Mouse (Mus musculus) ES-Bruce4 (cell line): Measurements from ENCODE around the gene Trmt10a. TPM values are rescaled to one million over a fixed set of nuclear protein-coding genes. Genes with fewer than 3 reads are reported as not detected.

Experiments used
- H3K27ac ChIP-seq: 2 replicates; pipeline ENCODE4 v1.5.1; 2012; ENCODE audit warnings: low read length, inconsistent platforms; ENCODE audit not compliant: insufficient read depth
- H3K27me3 ChIP-seq: 2 replicates; pipeline ENCODE4 v1.6.1; 2012; ENCODE audit warnings: mild to moderate bottlenecking, low read length, inconsistent platforms; ENCODE audit not compliant: control insufficient read depth, poor library complexity, insufficient read depth, severe bottlenecking
- H3K36me3 ChIP-seq: 2 replicates; pipeline ENCODE4 v1.6.1; 2012; ENCODE audit warnings: inconsistent platforms, mild to moderate bottlenecking, low read length, moderate library complexity; ENCODE audit not compliant: control insufficient read depth, poor library complexity, insufficient read depth, severe bottlenecking
- H3K4me1 ChIP-seq: one replicate; pipeline ENCODE4 v1.8.1; 2011; ENCODE audit warnings: low read length; ENCODE audit not compliant: control insufficient read depth, insufficient read depth
- H3K4me3 ChIP-seq: 2 replicates; pipeline ENCODE4 v1.5.1; 2011; ENCODE audit warnings: low read depth, mild to moderate bottlenecking, low read length
- H3K9ac ChIP-seq: 2 replicates; pipeline ENCODE4 v1.6.1; 2012; ENCODE audit warnings: low read depth, mild to moderate bottlenecking, inconsistent platforms; ENCODE audit not compliant: poor library complexity, severe bottlenecking
- H3K9me3 ChIP-seq: replicated peaks from 2 replicates; pipeline ENCODE4 v1.6.1; 2012; ENCODE audit warnings: mild to moderate bottlenecking, low read length, inconsistent platforms; ENCODE audit not compliant: control insufficient read depth, poor library complexity, insufficient read depth, severe bottlenecking
- CTCF ChIP-seq: IDR thresholded peaks from one replicate; pipeline ENCODE4 v1.8.1; 2011; ENCODE audit warnings: low read depth, low read length
- EP300 ChIP-seq: IDR thresholded peaks from 2 replicates; pipeline ENCODE4 v1.6.1; 2011; ENCODE audit warnings: low read depth, low read length; ENCODE audit not compliant: insufficient read depth
- POLR2A ChIP-seq: IDR thresholded peaks from one replicate; pipeline ENCODE4 v1.8.1; 2011; ENCODE audit warnings: low read length; ENCODE audit not compliant: insufficient read depth
- polyA plus RNA-seq: library from polyadenylated mRNA; stranded (reverse); fragments of >200 nt; gene quantifications from 2 replicates; pipeline ENCODE4 v1.2.4, GENCODE M21; 2011; ENCODE audit warnings: low read depth; ENCODE audit not compliant: missing spikeins, insufficient read depth, insufficient read length

The Trmt10a gene
- polyA plus RNA-seq, 1 experiment = 27.6 TPM

DNA sequence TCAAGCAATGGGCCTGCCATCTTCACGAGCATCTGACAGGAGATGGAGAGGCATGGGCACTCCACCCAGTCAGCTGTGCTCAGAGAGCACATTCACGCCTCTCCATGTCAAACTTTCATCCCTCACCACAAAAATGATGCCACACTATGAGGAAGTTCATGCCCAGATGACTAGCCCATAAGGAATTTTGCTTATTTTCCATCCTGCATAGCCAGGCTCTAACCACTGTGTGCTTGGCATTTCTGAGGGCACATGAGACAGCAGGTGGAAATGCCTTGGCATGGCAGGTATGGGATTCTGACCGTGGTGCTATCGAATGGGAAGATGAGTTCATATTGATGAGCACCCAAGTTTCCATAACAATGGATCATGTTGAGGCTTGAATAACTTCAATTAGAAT, 39.6 kb upstream of the Trmt10a start:
- no peak for TF ChIP-seq CTCF
- no peak for TF ChIP-seq POLR2A
- TF ChIP-seq EP300 = no peak
- Histone ChIP-seq H3K4me3 (no peak overlapping the region), H3K9me3 (no peaks in the 10 kb centered on the region), H3K27ac (no peak overlapping the region), H3K4me1 (no peaks in the 10 kb centered on the region), H3K9ac (no peak overlapping the region), H3K36me3 (no peaks in the 10 kb centered on the region), H3K27me3 (no peaks in the 10 kb centered on the region)

DNA sequence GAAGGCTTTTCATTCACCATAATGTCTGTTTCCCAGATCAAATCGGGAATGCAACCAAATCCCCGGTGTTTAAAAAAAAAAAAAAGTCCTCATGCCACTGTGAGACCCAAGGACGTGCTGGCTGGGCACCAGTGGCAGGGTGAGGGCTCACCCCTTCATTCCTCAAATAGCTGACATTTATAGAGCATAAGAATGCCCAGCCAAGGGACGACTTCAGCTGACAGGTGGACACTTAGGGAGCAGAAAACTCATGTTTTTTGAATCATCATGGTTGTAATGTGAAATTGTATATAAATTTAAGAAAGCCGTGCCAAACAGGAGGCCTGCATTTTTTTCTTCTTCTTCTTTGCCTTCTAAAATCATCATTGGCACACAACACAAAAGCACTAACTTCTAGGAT, 38.2 kb upstream of the Trmt10a start:
- Histone ChIP-seq H3K4me3 (no peak overlapping the region), H3K9me3 (no peaks in the 10 kb centered on the region), H3K36me3 (no peaks in the 10 kb centered on the region), H3K9ac (no peak overlapping the region), H3K27ac (no peak overlapping the region), H3K4me1 (no peaks in the 10 kb centered on the region), H3K27me3 (no peaks in the 10 kb centered on the region)
- TF ChIP-seq EP300 = no peak
- no peak for TF ChIP-seq CTCF
- no peak for TF ChIP-seq POLR2A

DNA sequence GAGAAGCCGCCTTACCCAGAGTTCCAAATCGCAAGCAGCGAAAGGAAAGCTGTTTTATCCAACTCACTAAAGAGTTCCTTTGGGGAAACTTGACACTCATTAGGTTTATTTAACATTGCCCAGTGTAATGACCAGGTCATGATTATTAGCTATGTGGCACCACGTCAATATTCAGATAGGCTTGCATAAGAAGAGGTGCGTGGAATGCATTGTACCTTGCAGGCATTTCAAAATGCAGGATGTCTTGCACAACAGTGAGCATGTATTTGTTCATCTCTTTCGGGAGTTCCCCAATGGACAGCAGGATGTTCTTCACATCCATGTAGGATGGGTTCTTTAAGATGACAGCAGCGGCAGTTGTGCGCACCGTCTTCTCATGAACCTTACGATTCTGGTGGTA, 36.4 kb upstream of the Trmt10a start:
- Histone ChIP-seq H3K9ac (no peak overlapping the region), H3K4me1 (no peaks in the 10 kb centered on the region), H3K4me3 (no peak overlapping the region), H3K27me3 (no peaks in the 10 kb centered on the region), H3K27ac (no peak overlapping the region), H3K36me3 (no peaks in the 10 kb centered on the region), H3K9me3 (no peaks in the 10 kb centered on the region)
- no peak for TF ChIP-seq CTCF
- no peak for TF ChIP-seq EP300
- no peak for TF ChIP-seq POLR2A

DNA sequence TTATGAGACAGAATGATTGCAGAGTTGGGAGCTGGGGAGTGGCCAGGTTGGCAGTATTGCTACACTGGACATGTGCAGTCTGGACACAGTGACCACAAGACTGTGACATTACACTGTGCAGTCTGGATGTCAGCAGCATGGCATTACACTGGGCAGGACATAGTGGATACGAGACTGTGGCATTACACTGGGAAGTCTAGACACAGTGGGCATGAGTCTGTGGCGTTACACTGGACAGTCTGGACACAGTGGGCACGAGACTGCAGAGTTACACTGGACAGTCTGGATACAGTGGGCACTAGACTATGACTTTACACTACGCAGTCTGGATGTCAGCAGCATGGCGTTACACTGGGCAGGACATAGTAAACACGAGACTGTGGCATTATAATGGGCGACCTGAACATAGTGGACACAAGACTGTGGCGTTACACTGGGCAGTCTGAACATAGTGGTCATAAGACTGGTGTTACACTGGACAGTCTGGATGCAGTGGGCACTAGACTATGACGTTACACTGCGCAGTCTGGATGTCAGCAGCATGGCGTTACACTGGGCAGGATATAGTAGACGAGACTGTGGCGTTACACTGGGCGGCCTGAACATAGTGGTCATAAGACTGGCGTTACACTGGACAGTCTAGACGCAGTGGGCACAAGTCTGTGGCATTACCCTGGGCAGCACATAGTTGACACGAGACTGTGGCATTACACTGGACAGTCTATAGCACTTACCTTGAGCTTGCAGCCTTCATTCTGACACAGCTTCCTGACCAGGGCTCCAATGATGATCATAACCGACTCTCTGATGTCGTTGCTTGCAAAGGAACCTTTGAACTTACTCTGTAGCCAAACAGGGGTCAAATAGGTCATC, 32.1 kb upstream of the Trmt10a start:
- Histone ChIP-seq H3K9ac (no peak overlapping the region), H3K36me3 (no peaks in the 10 kb centered on the region), H3K4me1 (no peaks in the 10 kb centered on the region), H3K4me3 (no peak overlapping the region), H3K27ac (no peak overlapping the region), H3K27me3 (no peaks in the 10 kb centered on the region), H3K9me3 (no peaks in the 10 kb centered on the region)
- TF ChIP-seq EP300 (no peak), CTCF (no peak), POLR2A (no peak)

DNA sequence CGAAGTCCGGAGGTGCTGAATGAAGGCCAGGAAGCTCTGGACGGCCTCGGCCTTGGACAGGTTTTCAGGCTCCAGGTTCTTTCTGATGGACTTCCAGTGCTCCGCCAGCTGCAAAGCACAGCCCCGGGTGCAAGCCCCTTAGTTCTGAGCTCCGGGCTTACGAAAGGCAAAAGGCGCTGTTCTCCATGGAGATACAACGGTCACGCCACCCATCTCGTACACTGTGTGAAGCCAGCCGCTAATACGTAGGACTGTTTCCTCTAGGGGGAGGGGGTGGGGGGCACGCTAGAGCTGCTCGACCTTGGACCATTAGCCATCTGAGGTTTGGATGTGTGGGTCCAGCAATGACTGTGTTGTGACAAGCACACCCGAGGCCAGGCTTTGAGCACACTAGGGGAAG, 29.1 kb upstream of the Trmt10a start:
- H3K4me3 ChIP-seq = peak overlapping the region; percentile 22
- no peaks in the 10 kb centered on the region for H3K9me3 ChIP-seq
- H3K27me3 ChIP-seq = no peaks in the 10 kb centered on the region
- no peaks in the 10 kb centered on the region for H3K4me1 ChIP-seq
- no peak overlapping the region for H3K9ac ChIP-seq
- TF ChIP-seq CTCF = no peak
- no peak for TF ChIP-seq POLR2A
- no peak for TF ChIP-seq EP300
- H3K36me3 ChIP-seq = no peaks in the 10 kb centered on the region
- no peak overlapping the region for H3K27ac ChIP-seq

DNA sequence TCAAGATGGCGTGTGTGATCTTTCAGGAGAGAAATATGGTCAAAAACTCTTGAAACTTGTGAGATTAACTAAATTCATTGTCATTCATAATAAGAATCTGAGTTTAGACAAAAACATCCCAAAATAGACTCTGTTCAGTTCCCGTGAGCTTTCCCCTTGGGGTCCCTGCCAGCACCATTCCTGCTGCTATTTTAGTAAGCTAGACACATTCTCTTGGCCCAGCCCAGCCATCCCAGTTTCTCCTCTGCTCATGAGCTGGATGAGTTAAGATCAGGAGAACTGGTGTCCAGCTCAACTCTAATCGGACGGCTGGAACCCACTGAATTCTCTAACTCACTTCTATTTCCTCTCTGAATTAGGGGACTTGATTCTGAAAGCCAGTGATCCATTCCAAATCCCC, 26.4 kb upstream of the Trmt10a start:
- H3K36me3 ChIP-seq = no peaks in the 10 kb centered on the region
- no peak overlapping the region for H3K27ac ChIP-seq
- no peak for TF ChIP-seq POLR2A
- no peak for TF ChIP-seq CTCF
- TF ChIP-seq EP300 = no peak

More for the DNA sequence above, 26.4 kb upstream of the Trmt10a start:
- Histone ChIP-seq H3K27me3 (no peaks in the 10 kb centered on the region), H3K9me3 (no peaks in the 10 kb centered on the region), H3K9ac (no peak overlapping the region), H3K4me1 (no peaks in the 10 kb centered on the region), H3K4me3 (no peak overlapping the region)
